Mouse (Mus musculus) cerebellum, adult 2 months (tissue): Measurements from ENCODE around the gene Rfx4.

Source experiments
- CTCF ChIP-seq: fragments of 200-500 bp; IDR thresholded peaks from 2 replicates; pipeline ENCODE4 v1.5.1; 2011; ENCODE audit warnings: low read depth, mild to moderate bottlenecking, control low read depth, low read length, moderate library complexity, borderline replicate concordance; ENCODE audit not compliant: insufficient read depth
- POLR2A ChIP-seq: fragments of 200-500 bp; IDR thresholded peaks from 2 replicates; pipeline ENCODE4 v1.6.1; 2011; ENCODE audit warnings: low read length, control low read depth, borderline replicate concordance; ENCODE audit not compliant: insufficient read depth

DNA sequence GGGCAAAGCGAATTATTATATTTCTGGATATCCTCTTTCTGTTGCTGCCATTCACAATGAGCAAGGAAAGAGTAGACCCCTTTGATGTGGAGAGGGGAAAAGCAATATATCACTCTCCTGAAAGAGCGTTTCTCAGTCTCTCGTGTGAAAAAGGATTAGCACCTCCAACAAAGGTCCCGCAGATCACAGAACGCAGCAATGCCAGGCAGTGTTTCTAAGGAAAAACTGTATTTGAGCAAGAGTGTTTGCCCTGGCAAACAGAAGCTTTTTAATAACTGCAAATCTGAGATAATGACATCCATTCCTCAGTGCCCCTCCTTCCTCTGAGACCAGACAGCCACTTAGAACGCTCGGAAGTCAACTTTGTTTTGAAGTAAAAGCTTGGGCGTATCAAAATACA, 49.3 kb upstream of the Rfx4 start:
- TF ChIP-seq POLR2A (no peak), CTCF (no peak)
